ENCODE assay signal across 8 mouse cellular contexts in the genomic region with DNA sequence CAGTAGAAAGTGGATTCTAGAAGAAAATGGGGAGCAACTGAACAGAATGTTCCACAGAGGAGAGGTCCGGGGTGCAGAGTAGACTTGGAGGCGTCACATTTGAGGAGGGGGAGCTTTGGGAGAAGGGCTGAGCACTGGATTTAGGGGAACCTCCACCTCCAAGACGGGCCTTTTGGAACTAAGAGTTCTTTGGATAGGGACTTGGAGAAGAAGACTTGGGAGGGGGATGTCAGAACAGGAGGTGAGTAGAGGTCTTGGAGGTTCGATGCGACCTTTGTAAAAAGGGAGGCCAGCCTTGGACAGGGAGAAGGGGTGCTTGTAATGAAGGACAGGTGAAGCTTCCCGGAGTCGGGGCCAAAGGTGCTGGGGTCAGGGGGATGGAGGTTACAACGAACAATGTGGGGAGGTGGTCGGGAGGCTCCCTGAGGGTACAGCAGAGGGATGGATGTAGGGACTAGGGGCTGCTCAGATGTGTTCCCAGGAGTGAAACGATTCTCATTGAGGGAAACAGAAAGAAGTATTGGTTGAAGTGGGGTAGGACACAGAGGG. TPM values are rescaled to one million over a fixed set of nuclear protein-coding genes. Genes with fewer than 3 reads are reported as not detected.
DNase-seq lines count a peak whose midpoint lies in the region; ATAC-seq and TF ChIP-seq lines count a peak whose summit lies in the region.

No protein-coding gene starts in this region.

- H3K27me3 ChIP-seq in heart, embryonic 13.5 days (replicated peaks), result no peaks in the 10 kb centered on the region
- H3K27me3 ChIP-seq in G1E (ENCODE audit: insufficient read depth, low read length), result no peaks in the 10 kb centered on the region
- H3K27me3 ChIP-seq in heart, embryonic 16.5 days (ENCODE audit: control insufficient read depth, insufficient read depth, low read length), result no peaks in the 10 kb centered on the region

- H3K4me2 ChIP-seq in heart, embryonic 13.5 days, result peak overlapping the region; percentile 94
- H3K4me2 ChIP-seq in heart, embryonic 16.5 days (ENCODE audit: low read depth, low read length), result peak overlapping the region; percentile 77

- peaks cover 23% of the 10 kb centered on the region for H3K4me1 ChIP-seq in heart, embryonic 13.5 days
- peaks cover 28% of the 10 kb centered on the region for H3K4me1 ChIP-seq in G1E (ENCODE audit: insufficient read depth, low read depth, low read length)
- H3K4me1 ChIP-seq in heart, embryonic 16.5 days (ENCODE audit: control insufficient read depth, insufficient read depth, low read length), result peaks cover 13% of the 10 kb centered on the region

- TF ChIP-seq CTCF in G1E (IDR thresholded peaks at IDR 0.05; ENCODE audit: low read depth, low read length), result no peak

- WGBS in heart, embryonic 13.5 days, result 57% methylated on average over 10 of the region's 10 CpGs
- 53% methylated on average over 10 of the region's 10 CpGs for WGBS in heart, embryonic 16.5 days
- WGBS in macrophage (ENCODE audit: missing documents), result 30% methylated on average over 10 of the region's 10 CpGs

- peak overlapping the region; percentile 92 for H3K9ac ChIP-seq in heart, embryonic 13.5 days
- H3K9ac ChIP-seq in heart, embryonic 16.5 days (ENCODE audit: low read length), result peak overlapping the region; percentile 93

- H3K9me3 ChIP-seq in heart, embryonic 13.5 days, result no peaks in the 10 kb centered on the region
- no peaks in the 10 kb centered on the region for H3K9me3 ChIP-seq in G1E (replicated peaks)
- no peaks in the 10 kb centered on the region for H3K9me3 ChIP-seq in heart, embryonic 16.5 days (replicated peaks; ENCODE audit: control insufficient read depth, low read length)

- no peak for DNase-seq in heart, adult 9 months (ENCODE audit: low spot score in 2 of 2)
- DNase-seq in G1E (ENCODE audit: low spot score), result no peak
- no peak for DNase-seq in right cerebral cortex, postnatal 10 days (ENCODE audit: low spot score in 2 of 2)
- no peak for DNase-seq in spleen, postnatal 36 days (ENCODE audit: low spot score in 2 of 2)
- DNase-seq in layer of hippocampus, adult 11-12 months (ENCODE audit: low spot score), result no peak

- peak overlapping the region; percentile 92 for H3K4me3 ChIP-seq in heart, embryonic 13.5 days
- H3K4me3 ChIP-seq in G1E (ENCODE audit: low read depth, low read length) (peak overlapping the region; percentile 85), macrophage (ENCODE audit: inconsistent target) (peak overlapping the region; percentile 89)
- H3K4me3 ChIP-seq in heart, embryonic 16.5 days (ENCODE audit: low read length), result peak overlapping the region; percentile 83

- H3K27ac ChIP-seq in heart, embryonic 13.5 days (replicated peaks), result 0 out of 2 replicates have a peak overlapping the region, but pooled peaks have one; percentile 26
- H3K27ac ChIP-seq in heart, embryonic 16.5 days (ENCODE audit: low read length), result no peak overlapping the region
- H3K27ac ChIP-seq in macrophage, result peak overlapping the region; percentile 80

- ATAC-seq in heart, embryonic 13.5 days (ENCODE audit: extremely low read depth, insufficient number of reproducible peaks, low FRiP score, low TSS enrichment), result no peak
- ATAC-seq in G1E (ENCODE audit: extremely low read depth, insufficient number of reproducible peaks, low FRiP score, poor library complexity, severe bottlenecking), result no peak
- ATAC-seq in heart, embryonic 16.5 days (replicated peaks; ENCODE audit: extremely low read depth, insufficient read depth, low FRiP score), result no peak

- H3K36me3 ChIP-seq in heart, embryonic 13.5 days, result peaks cover 23% of the 10 kb centered on the region
- peaks cover 40% of the 10 kb centered on the region for H3K36me3 ChIP-seq in G1E (replicated peaks)
- peaks cover 11% of the 10 kb centered on the region; the same call in 1 of the 2 replicates for H3K36me3 ChIP-seq in heart, embryonic 16.5 days (ENCODE audit: control insufficient read depth, insufficient read depth)
- peaks cover 18% of the 10 kb centered on the region for H3K36me3 ChIP-seq in macrophage (ENCODE audit: inconsistent target)

- peaks cover 59% of the 10 kb centered on the region for H3K79me2 ChIP-seq in macrophage (ENCODE audit: inconsistent target)

RNA-seq across cellular contexts. Expression of a gene that starts 0.9 kb away (rescaled TPM):
- 210 and 235 TPM in 2 replicates for polyA plus RNA-seq in heart, embryonic 13.5 days (2015; fragmentation: Nextera tagmentation; extraction: Ambion mirVana)
- total RNA-seq in G1E (2014; fragmentation: Nextera tagmentation) (67.8 and 71.1 TPM in 2 replicates), G1E (2017) (97.6 and 127 TPM in 2 replicates)
- polyA plus RNA-seq in G1E (2012) (373 and 405 TPM in 2 replicates), macrophage (2018) (207 to 606 TPM (median 518 TPM) in 3 replicates)
- polyA plus RNA-seq in heart, embryonic 16.5 days (2015; fragmentation: Nextera tagmentation; extraction: Ambion mirVana), result 218 and 242 TPM in 2 replicates
- total RNA-seq in macrophage (2018; cell fraction: chromatin; rRNA removed), result 10 to 100 TPM; 12.2 to 62.3 (median 35.4) TPM
- 100 to 1,000 TPM; 319 to 543 (median 416) TPM for total RNA-seq in macrophage (2018; cell fraction: cytosol; rRNA removed)
- total RNA-seq in macrophage (2018; cell fraction: nucleus; rRNA removed), result 100 to 1,000 TPM in 13 of 26 experiments, 10 to 100 TPM in 13; 51.2 to 167 (median 99.3) TPM

RNA-seq across cellular contexts. Expression of a gene that starts 17.4 kb away (rescaled TPM):
- polyA plus RNA-seq in heart, embryonic 13.5 days (2015; fragmentation: Nextera tagmentation; extraction: Ambion mirVana), result not detected in 2 replicates
- total RNA-seq in G1E (2014; fragmentation: Nextera tagmentation), result not detected in 2 replicates
- total RNA-seq in G1E (2017), result 0.06 and 0.49 TPM in 2 replicates
- polyA plus RNA-seq in G1E (2012), result not detected in 2 replicates
- 0.33 TPM in 1 of 2 replicates, not detected in the other for polyA plus RNA-seq in heart, embryonic 16.5 days (2015; fragmentation: Nextera tagmentation; extraction: Ambion mirVana)
- not detected for total RNA-seq in macrophage (2018; cell fraction: chromatin; rRNA removed)
- total RNA-seq in macrophage (2018; cell fraction: cytosol; rRNA removed), result not detected
- total RNA-seq in macrophage (2018; cell fraction: nucleus; rRNA removed), result not detected
- not detected in 3 replicates for polyA plus RNA-seq in macrophage (2018)

RNA-seq across cellular contexts. Expression of a gene that starts 42.0 kb away (rescaled TPM):
- 35.2 and 37.8 TPM in 2 replicates for polyA plus RNA-seq in heart, embryonic 13.5 days (2015; fragmentation: Nextera tagmentation; extraction: Ambion mirVana)
- total RNA-seq in G1E (2014; fragmentation: Nextera tagmentation) (18.8 and 61.2 TPM in 2 replicates), G1E (2017) (5.9 and 7.1 TPM in 2 replicates)
- polyA plus RNA-seq in G1E (2012) (13.9 and 14.7 TPM in 2 replicates), macrophage (2018) (4.0 to 23.3 TPM (median 15.1 TPM) in 3 replicates)
- polyA plus RNA-seq in heart, embryonic 16.5 days (2015; fragmentation: Nextera tagmentation; extraction: Ambion mirVana), result 45.4 and 47.6 TPM in 2 replicates
- 10 to 100 TPM; 10.7 to 39.0 (median 19.8) TPM for total RNA-seq in macrophage (2018; cell fraction: chromatin; rRNA removed)
- 10 to 100 TPM in 4 of 26 experiments, 1 to 10 TPM in 22; 3.3 to 11.9 (median 7.5) TPM for total RNA-seq in macrophage (2018; cell fraction: cytosol; rRNA removed)
- total RNA-seq in macrophage (2018; cell fraction: nucleus; rRNA removed), result 10 to 100 TPM; 11.1 to 88.3 (median 26.6) TPM
